Mouse (Mus musculus): Measurements from ENCODE around the gene Cdh5.
"Not testable (repeated sequence)": the region's sequence is repeated elsewhere in the genome, so short reads cannot be mapped to it uniquely, and the experiment has no call there.

Gene Cdh5

DNA sequence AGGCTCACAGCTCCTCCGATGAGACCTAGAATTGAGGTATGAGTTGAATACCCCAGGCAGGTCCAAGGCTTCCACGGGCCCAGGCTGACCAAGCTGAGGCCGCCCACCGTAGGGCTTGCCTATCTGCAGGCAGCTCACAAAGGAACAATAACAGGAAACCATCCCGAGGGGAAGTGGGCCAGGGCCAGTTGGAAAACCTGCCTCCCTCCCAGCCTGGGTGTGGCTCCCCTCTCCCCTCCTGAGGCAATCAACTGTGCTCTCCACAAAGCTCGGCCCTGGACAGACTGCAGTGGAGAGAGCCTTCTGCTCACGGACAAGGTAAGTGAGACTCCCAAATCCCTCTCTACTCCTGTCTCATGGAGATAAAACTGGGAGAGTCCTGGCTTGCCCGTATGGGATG lies at the start of gene Cdh5:
Cdh5 (plus strand) TSS at position 211 of the 400 bp plus-strand sequence.
- no peak for DNase-seq (ENCODE audit: low spot score in 2 of 2)

DNA sequence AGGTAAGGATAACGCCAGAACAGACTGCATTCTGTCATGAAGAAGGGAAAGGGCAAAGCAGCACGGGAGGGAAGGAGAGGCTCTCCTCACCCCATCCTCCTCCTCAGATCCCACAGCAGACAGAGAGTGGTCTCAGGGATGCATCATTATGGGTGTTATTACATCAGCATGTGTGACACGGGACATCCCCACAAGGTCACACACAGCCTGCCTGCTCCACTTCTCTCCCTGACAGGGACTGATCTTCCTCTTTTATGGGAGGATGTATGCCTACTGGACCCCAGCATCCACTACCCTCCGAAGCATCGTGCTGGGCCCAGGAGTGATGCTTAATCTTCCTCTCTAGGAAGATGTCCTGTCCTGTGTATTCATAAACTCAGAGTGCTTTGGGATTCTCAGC lies 41.5 kb upstream of the Cdh5 start:
- DNase-seq (ENCODE audit: low spot score in 2 of 2) = no peak

DNA sequence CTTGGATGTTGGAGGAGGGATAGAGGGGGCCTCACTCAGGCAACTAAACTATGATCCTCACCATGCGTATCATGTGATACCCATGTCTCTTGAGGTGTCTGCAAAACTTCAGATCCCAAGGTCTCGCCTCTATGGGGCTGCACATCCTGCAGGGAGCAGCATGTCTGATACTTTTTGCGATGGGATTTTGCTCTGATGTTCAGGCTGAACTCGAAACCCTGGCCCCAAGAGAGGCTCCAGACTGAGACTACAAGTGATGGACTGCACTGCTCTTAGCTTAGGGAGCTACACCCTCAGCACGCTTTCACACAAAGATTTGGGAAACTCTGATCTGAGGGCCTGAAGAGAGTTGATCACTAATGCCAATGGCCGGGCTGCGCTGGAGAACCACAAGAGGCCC lies 41.0 kb upstream of the Cdh5 start:
- DNase-seq (ENCODE audit: low spot score in 2 of 2) = no peak

DNA sequence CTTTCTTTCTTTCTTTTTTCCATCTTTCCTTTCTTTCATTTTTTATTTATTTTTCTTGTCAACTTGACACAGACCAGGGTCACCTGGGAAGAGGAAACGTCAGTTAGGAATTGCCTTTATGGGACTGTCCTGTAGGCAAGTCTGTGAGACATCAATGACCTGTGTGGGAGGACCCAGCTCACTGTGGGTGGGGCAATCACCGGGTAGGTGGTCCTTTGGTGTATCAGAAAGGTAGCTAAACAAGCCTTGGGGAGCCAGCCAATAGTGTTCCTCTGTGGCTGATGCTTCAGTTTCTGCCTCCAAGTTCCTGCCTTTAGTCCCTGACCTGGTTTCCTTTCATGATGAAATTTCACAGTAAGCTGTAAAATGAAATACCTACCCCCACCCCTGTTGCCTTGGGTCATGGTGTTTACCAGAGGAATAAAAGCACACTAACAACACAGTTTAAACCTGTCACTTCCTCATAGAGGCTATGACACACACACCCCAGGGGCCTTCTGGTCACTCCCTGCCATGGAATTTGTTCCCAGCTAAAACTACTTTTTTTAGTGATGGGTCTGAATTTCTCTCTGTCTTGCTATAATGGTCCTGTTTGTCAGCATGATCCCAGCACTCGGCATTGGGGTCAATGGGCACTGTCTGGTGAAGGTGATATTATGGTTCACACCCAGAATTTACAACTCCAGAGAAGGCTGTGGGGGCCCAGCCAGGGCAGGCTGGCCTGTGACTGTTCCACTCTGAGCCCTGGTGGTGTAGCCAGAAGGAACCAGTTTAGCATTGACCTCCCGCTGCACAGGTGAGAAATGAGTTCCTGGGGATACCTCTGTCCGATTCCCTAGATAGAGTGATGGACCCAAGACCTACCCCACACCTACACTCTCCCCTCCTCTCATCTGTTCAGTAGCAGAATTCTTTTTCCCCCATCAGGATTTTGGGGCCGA lies 40.1 kb upstream of the Cdh5 start:
- no peak for DNase-seq (ENCODE audit: low spot score in 2 of 2)

DNA sequence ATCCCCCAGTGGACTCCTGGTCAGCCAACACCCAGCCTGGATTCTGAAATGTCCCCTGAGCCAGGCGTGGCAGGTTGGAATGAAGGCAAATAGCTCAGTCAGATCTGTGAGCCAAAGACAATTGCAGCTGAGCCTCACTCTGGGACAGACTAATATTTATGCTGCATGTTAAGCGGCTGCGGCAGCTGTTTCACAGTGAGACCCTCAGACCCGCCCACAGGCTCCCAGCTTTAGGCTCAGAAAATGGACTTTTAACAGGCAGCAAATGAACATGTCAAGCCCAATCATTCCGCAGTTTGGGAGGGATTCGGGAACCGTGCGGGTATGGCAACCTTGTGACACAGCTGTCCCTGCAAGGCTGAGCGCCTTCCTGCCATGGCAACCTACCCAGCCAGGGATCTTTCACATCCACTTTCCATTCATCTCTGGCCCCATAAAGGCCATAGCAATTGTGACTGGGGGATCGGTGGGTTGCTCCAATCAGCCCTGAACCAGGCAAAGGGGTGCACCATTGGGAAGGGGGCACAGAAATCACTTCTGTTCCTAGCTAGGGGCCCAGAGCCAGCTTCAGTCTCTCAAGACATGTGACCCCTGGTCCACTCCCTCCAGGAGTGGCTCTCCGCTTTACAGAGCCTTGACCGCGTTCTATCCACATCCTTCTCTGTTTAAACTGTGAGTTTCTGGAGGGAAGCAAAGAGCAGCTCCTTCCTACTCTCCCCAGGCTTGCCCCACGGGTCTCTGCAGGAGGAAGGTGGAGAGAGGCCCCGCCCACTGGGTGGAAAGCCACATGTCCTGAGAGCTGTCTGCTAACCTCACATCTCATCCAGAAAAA lies 39.2 kb upstream of the Cdh5 start:
- DNase-seq (ENCODE audit: low spot score in 2 of 2) = no peak

DNA sequence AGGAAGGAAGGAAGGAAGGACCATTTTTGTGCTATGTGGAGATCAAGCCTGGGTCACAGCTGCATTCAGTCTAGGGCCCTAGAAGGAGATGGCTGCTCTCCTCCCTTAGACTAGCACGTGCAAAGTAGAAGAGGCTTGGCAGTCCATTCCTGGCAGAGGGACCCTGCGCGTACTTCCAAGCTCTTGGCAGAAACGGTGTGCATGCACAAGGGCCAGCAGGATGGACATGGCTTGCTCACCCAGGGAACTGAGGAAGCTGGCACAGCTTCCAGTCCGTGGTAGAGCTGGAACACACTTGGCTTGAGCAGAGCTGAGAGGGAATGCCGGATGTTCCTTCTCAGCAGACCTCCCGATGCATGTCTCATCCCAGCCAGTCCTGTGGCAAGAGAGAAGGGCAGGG lies 36.2 kb upstream of the Cdh5 start:
- no peak for DNase-seq (ENCODE audit: low spot score in 2 of 2)

DNA sequence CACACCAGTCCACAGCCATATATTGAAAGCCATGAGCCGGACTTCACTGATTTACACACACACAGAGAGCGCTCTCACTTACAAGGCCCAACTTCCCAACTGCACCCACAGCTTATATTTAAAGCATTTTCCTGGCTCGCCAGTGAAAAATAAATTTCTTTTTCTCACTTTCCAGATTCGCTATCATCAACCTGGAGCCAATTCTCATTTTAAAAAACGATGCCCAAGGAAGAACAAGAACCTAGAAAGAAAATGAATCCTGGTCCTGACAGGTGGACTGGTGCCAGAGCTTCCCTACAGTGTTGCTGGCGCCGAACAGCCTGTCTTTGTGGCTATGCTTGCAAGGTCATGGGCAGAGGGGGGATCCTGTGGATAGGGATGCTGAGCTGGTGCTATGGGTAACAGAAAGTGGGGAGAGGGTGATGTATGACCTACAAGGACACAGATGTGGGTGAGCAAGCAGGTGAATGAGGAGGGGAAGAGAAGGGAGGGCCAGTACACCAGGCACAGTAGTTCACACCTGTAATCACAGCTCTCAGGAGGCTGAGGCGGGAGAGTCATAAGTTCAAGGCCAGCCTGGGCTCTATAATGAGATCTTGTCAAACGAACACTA lies 35.4 kb upstream of the Cdh5 start:
- DNase-seq (ENCODE audit: low spot score in 2 of 2) = no peak

DNA sequence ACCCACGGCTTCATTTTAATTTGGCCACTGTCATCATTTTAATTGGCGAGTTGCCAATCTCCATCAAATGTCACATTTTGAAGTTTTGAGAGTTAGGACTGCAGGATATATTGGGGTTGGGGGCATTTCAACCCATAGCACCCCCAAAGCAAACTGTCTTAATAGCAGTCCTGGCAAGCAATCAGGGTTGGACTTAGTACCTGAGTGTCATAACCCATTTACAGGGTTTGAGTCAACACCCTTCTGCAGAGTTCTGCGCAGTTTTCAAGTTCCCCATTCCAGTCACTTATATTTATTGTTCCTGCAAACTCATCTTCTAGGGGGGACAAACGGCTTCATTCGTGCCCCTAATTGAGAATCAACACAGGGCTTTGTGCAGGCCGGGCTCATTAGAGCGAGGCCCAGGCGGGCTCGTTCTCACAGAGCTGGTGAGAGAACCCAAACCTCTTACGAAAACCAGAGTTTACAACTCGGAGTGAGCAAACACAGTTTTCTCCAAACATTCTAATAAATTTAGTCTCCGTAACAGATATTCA lies 34.0 kb upstream of the Cdh5 start:
- DNase-seq (ENCODE audit: low spot score in 2 of 2) = no peak

DNA sequence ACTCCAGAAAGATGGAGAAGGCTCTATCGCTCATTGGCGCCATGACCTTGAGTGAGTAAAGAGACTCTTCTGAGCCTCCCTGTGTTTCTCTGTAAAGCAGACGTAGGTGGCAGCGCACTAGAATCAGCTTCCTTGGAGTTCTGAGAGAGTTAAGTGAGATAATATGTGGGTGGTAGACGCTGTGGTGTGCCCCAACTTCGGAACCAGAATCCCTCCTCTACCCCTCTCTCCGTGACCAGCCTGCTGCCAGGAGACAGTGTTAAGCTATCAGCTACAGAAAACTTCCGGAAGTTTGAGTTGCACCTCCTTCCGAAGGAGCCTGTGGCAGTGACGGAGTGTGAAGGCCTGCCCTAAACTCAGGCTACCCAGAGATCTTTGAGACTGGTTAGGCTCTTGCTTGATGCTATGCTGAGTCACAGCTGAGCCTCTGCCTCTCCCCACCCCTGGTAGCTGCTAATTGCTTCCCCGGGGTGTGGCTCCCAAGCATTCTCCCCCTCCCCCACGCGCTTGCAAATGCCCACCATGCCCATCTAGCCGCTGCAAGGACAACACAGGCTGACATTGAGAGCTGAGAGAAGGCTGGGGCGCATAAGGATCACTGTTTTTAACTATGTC lies 32.9 kb upstream of the Cdh5 start:
- DNase-seq (ENCODE audit: low spot score in 2 of 2) = no peak

DNA sequence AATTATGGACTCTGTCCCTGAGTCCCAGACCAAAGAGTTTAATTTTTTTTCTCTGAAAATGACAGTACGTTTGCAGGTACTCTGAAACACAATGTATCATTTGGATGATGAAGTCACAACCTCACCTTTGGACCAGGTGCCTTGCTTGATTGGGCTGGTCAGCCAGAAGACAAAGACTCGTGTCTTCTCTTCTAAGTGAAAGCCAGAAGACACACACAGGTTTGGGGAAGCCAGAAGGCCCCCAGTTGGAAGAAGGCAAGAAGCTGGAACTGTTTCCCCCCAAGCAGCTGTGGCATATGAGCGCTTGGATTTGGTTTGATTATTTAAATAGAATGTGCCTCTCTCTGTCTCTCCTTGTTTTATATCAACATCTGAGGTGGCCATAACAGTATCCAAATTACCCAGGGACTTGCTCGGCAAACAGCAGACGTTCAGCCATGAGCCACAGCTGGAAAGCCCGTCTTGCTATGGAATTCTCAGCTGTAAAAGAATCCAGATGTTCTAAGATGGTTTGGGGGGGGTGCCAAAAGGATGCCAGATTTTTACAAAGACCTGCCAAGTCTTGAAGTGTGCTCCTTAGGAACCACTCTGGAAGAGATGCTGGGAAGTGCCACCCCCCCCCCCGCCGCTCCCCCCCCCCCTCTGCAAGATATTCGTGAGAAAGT lies 31.1 kb upstream of the Cdh5 start:
- DNase-seq (ENCODE audit: low spot score in 2 of 2) = not testable (repeated sequence)

DNA sequence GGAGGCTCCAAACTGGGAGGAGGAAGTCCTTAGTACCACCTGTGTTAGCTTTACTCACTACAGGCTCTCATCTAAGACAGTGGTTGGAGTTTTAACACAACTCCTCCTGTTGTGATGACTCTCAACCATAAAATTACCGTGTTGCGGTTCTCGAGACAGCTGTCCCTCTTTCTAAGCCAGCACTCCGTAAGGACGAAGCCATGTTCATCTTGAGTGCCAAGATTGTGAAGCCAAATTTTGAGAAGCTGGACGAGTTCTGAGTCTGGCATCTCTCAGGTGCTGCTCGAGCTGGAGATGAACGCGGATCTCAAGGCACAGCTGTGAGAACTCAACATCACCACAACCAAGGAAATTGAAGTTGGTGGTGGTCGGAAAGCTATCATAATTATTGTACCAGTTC lies 30.5 kb upstream of the Cdh5 start:
- DNase-seq (ENCODE audit: low spot score in 2 of 2) = no peak

DNA sequence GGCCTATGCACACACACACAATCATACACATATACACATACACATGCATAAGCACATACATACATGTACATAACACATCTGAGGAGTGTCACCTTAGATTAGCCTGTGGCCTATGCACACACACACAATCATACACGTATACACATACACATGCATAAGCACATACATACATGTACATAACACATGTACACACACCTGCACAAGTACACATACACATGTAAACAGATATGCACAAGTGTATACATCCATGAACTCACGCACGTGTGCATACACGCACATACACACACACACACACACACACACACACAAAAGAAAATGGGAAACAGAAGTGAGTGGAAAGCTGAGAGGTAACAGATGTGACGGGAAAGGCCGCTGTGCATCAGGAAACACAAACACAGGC lies 26.3 kb upstream of the Cdh5 start:
- no peak for DNase-seq (ENCODE audit: low spot score in 2 of 2)

DNA sequence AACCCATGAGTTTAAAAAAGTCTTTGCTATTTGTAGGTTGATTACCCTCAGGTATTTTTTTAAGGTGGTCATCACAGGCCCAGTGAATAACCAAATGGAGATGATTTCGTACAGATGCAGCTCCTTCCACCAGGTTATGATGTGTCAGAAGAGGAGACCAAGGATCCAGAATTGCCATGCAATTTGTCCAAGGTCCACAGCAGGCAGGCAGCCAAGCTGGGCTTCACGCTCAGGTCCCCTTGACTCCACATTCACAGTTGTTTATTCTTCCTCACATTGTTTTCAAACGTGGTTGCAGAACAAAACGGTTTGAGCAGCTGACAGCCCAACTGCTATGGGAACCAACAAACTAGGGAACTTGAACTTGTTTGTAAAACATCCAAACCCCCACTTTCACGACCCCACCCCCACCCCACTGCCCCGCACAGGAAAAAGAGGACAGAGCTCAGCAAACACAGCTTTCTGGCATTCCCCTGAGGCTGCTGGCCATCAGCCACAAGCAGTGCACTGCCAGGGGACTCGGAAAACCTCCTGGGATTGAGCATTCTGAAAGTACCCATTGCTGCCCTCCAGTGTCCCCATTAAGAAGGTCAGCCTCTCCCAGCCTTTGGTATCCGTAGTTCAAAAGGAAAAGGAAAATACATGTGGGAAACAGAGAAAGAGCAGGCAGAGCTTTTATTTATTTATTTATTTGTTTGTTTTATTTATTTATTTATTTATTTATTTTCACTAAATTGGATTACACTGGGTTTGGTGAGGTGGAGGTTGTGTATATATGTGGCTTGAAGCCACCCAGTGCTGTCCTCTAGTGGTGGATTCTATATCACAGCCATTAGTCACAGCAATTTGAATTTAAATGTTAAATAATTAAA lies 24.6 kb upstream of the Cdh5 start:
- no peak for DNase-seq (ENCODE audit: low spot score in 2 of 2)

DNA sequence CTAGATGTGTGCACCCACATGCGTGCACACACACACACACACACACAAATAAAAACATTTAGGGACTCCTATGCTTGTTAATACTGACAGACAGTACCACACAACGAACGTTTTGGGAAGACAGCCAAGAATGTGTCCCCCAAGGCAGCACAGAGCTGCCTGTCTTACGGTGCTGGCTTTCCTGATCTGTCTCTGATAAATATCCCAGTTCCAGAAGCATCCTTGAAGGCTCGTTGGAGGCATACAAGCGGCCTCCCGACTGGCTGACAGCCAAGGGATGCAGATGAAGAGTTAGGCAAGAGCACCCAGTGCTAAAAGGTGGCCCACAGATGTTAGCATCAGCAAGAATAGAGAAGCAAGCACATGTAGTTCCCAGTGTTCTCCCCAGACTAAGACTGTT lies 23.3 kb upstream of the Cdh5 start:
- DNase-seq (ENCODE audit: low spot score in 2 of 2) = no peak

DNA sequence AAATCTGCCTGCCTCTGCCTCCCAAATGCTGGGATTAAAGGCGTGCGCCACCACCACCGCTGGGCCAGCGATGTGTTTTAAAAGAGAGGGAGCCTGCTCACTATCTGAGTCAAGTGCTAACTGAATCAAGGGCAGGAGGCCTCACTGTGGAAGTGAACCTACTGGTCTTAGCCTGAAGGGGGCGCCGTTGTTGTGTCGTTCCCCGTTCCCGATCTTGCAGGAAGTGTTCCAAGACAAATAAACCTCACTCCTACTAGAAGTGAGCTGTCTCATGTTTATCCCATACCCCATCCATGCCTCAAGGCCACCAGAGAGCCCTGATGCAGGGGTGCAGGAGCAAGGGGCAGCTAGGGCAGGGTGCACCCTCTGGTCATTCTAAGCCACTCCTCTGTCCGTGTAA lies 16.1 kb upstream of the Cdh5 start:
- DNase-seq (ENCODE audit: low spot score in 2 of 2) = no peak

DNA sequence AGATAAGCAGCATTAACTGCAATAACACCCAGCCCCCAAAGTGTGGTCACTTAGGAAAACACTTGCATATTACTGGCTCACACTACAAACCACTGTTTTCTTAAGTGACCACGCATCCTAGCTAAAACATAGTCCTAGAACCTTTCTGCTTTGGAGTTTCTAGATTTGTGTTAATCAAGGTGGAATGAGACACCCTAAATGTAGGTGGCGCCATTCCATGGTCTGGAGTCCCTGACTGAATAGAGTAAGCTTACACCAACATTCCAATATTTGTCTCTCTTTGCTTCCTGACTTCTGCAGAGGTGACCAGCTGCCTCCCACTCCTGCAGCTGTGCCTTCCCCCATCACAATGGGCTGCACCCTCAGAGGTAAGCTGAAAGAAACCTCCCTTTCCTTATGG lies 14.8 kb upstream of the Cdh5 start:
- DNase-seq (ENCODE audit: low spot score in 2 of 2) = no peak

DNA sequence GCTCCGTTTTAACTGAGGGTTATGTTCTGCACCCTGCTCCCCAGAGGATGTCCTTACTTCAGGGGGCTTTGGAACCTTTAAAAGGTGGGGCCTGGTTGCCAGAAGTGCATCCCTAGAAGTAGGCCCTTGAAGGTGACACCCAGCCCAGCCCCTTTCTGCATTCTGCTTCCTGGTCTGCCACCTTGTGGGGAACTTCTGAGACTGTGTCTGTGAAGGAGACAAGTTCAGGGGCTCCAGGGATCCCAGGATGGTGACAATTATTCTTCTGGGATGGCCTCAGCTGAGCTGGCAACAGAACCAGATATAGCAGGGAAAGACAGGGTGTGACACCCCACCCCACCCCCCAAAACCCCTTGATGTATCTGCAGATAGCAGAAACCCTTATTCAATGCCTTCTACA lies 14.3 kb upstream of the Cdh5 start:
- no peak for DNase-seq (ENCODE audit: low spot score in 2 of 2)

DNA sequence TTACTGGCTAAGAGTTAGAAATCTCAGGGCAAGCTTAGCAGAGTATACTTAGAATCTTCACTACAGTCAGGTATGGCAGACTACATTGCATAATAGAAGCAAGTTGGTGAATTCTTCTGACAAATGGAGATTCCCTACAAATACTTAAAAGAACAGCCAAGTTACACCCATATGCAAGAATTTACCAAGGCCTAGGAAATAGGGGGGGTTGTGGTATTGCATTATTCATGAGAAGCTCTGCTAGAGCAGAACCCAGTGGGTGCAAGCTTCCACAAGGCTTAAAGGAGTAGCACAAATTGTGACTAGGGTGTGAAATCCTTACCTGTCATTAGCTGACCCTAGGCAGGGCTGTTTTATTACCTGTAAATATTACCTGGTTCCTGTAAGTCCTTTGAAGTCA lies 13.5 kb upstream of the Cdh5 start:
- DNase-seq (ENCODE audit: low spot score in 2 of 2) = not testable (repeated sequence)

DNA sequence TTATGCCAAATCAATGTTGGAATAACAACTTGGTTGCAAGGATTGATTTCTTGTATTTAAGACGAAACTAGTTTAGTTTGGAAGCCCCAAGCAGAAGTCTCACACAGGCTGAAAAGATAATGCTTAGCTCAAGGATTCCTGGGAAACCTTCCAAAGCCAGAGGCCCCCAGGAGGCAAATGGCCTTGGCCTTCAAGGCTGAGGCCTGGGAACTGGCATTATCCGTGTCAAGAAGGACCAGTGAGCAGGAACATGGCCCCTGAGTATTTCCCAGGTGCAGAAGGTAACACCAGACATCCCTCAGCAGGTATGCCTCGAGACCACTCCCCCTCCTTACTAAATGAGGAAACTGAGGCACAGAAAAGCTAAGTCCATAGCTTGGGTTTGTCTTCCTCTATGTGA lies 12.5 kb upstream of the Cdh5 start:
- no peak for DNase-seq (ENCODE audit: low spot score in 2 of 2)
